Mouse (Mus musculus): Measurements from ENCODE around the gene Tnpo1. TPM values are rescaled to one million over a fixed set of nuclear protein-coding genes. Genes with fewer than 3 reads are reported as not detected.

Tnpo1 gene
- polyA plus RNA-seq, 1 experiment, result 253 TPM

DNA sequence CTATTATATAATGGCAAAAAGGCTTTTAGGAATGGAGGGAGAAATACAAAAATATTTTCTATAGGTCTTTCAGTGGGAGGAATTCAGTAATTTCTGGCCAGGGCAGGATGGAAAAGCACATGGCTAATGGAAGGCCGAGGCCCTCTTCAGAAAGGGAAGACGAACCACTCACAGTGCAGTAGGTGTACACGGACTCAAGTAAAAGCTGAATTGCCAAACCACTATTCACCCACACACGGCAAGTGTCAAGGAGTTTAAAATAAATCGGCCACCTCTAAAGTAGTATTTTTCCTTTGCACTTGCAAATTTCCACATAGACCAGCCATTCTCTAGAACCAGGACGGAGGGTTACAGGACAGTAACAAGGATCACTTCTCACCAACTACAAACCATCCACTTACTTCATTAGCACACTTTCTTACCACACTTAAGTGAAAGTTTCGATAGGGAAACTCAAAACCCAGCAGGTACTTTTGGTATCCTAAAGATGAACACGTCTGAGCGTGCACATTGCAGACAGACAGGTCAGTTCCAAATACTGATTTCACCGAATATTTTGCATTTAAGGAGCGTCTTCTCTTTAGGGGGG, 1.2 kb downstream of the Tnpo1 start:
- Histone ChIP-seq H3K4me1 (ENCODE audit: control insufficient read depth, insufficient read depth, low read length) (no peaks in the 10 kb centered on the region), H3K36me3 (ENCODE audit: control insufficient read depth, insufficient read depth, low read length, poor library complexity, severe bottlenecking) (no peaks in the 10 kb centered on the region), H3K27ac (ENCODE audit: insufficient read depth, low read length) (no peak overlapping the region), H3K4me3 (ENCODE audit: low read depth, low read length) (peak overlapping the region; percentile 98), H3K9ac (ENCODE audit: low read depth, poor library complexity, severe bottlenecking) (peak overlapping the region; percentile 93), H3K27me3 (ENCODE audit: control insufficient read depth, insufficient read depth, low read length, poor library complexity, severe bottlenecking) (no peaks in the 10 kb centered on the region), H3K9me3 (replicated peaks; ENCODE audit: control insufficient read depth, insufficient read depth, low read length, poor library complexity, severe bottlenecking) (no peaks in the 10 kb centered on the region; the same call in 1 of the 2 replicates)
- TF ChIP-seq EP300 (IDR thresholded peaks at IDR 0.05; ENCODE audit: insufficient read depth, low read depth, low read length) (no peak), POLR2A (IDR thresholded peaks at IDR 0.05; ENCODE audit: insufficient read depth, low read length) (no peak), CTCF (IDR thresholded peaks at IDR 0.05; ENCODE audit: low read depth, low read length) (no peak)

DNA sequence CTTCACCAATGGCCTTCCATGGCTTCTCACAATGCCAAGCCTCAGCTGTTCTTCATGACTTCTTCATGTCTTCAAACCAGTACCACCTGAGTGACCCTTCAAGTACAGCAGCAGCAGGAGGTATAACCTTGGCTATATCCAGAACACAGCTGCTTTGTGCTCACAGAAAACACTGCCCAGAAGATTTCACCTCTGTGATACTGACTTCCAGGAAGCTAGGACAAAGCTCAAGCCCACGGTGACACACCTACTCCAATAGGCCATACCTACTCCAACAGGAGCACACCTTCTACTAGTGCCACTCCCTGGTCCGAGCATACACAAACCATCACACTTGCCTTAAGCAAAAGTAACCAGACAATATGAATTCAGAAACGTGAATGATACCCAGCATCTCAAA, 3.4 kb downstream of the Tnpo1 start:
- Histone ChIP-seq H3K4me3 (ENCODE audit: low read depth, low read length) (no peak overlapping the region), H3K27me3 (ENCODE audit: control insufficient read depth, insufficient read depth, low read length, poor library complexity, severe bottlenecking) (no peaks in the 10 kb centered on the region), H3K9ac (ENCODE audit: low read depth, poor library complexity, severe bottlenecking) (no peak overlapping the region), H3K27ac (ENCODE audit: insufficient read depth, low read length) (no peak overlapping the region), H3K36me3 (ENCODE audit: control insufficient read depth, insufficient read depth, low read length, poor library complexity, severe bottlenecking) (no peaks in the 10 kb centered on the region), H3K4me1 (ENCODE audit: control insufficient read depth, insufficient read depth, low read length) (no peaks in the 10 kb centered on the region), H3K9me3 (replicated peaks; ENCODE audit: control insufficient read depth, insufficient read depth, low read length, poor library complexity, severe bottlenecking) (no peaks in the 10 kb centered on the region; the same call in 1 of the 2 replicates)
- TF ChIP-seq POLR2A (IDR thresholded peaks at IDR 0.05; ENCODE audit: insufficient read depth, low read length) (no peak), EP300 (IDR thresholded peaks at IDR 0.05; ENCODE audit: insufficient read depth, low read depth, low read length) (no peak)

DNA sequence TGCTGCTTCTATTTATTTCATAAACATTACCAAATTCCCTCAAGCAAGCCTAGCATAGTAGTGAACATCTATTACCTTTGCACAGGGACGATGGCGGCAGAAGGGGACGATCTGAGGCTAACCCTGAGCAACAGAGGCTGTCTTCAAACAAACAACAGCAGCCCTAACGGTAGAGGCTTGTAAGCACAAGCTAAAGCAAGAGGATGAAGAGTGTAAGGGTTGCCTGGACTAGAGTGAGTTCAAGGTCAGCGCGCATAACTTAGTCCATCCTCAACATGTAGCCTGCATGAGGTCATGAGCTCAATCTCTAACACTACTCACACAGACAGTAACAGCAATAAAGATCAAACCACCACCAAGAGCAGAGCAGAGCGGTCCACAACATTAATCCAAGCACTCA, 4.9 kb downstream of the Tnpo1 start:
- Histone ChIP-seq H3K36me3 (ENCODE audit: control insufficient read depth, insufficient read depth, low read length, poor library complexity, severe bottlenecking) (no peaks in the 10 kb centered on the region), H3K27me3 (ENCODE audit: control insufficient read depth, insufficient read depth, low read length, poor library complexity, severe bottlenecking) (no peaks in the 10 kb centered on the region), H3K9me3 (replicated peaks; ENCODE audit: control insufficient read depth, insufficient read depth, low read length, poor library complexity, severe bottlenecking) (no peaks in the 10 kb centered on the region; the same call in 1 of the 2 replicates), H3K4me3 (ENCODE audit: low read depth, low read length) (no peak overlapping the region), H3K4me1 (ENCODE audit: control insufficient read depth, insufficient read depth, low read length) (no peaks in the 10 kb centered on the region), H3K9ac (ENCODE audit: low read depth, poor library complexity, severe bottlenecking) (no peak overlapping the region), H3K27ac (ENCODE audit: insufficient read depth, low read length) (no peak overlapping the region)
- no peak for TF ChIP-seq EP300 (IDR thresholded peaks at IDR 0.05; ENCODE audit: insufficient read depth, low read depth, low read length)
- TF ChIP-seq CTCF (IDR thresholded peaks at IDR 0.05; ENCODE audit: low read depth, low read length), result no peak

DNA sequence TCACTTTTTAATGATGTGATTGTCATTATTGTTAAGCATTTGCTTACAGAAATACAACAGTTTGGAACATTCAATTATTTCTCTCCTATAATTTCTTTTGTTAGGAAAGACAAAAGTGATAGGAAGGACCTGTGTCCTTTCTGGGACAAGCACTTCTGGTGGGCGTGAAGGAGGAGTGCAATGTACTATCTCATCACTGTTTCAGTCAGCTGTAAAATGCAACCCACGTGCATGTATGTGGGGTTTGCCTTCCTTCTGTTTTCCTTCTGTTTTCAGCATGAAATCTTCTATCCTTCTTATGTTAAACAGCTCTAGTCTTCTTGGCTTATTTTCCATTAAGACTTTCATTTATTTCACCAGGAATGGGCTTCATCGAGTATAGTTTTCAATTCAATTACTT, 5.9 kb downstream of the Tnpo1 start:
- TF ChIP-seq POLR2A (IDR thresholded peaks at IDR 0.05; ENCODE audit: insufficient read depth, low read length) (no peak), EP300 (IDR thresholded peaks at IDR 0.05; ENCODE audit: insufficient read depth, low read depth, low read length) (no peak), CTCF (IDR thresholded peaks at IDR 0.05; ENCODE audit: low read depth, low read length) (no peak)
- Histone ChIP-seq H3K27ac (ENCODE audit: insufficient read depth, low read length) (no peak overlapping the region), H3K36me3 (ENCODE audit: control insufficient read depth, insufficient read depth, low read length, poor library complexity, severe bottlenecking) (no peaks in the 10 kb centered on the region), H3K9me3 (replicated peaks; ENCODE audit: control insufficient read depth, insufficient read depth, low read length, poor library complexity, severe bottlenecking) (no peaks in the 10 kb centered on the region; the same call in 1 of the 2 replicates), H3K27me3 (ENCODE audit: control insufficient read depth, insufficient read depth, low read length, poor library complexity, severe bottlenecking) (no peaks in the 10 kb centered on the region), H3K4me1 (ENCODE audit: control insufficient read depth, insufficient read depth, low read length) (no peaks in the 10 kb centered on the region), H3K4me3 (ENCODE audit: low read depth, low read length) (no peak overlapping the region), H3K9ac (ENCODE audit: low read depth, poor library complexity, severe bottlenecking) (no peak overlapping the region)

- no peak overlapping the region for H3K27ac ChIP-seq (ENCODE audit: insufficient read depth, low read length)
- no peaks in the 10 kb centered on the region for H3K4me1 ChIP-seq (ENCODE audit: control insufficient read depth, insufficient read depth, low read length)
- H3K27me3 ChIP-seq (ENCODE audit: control insufficient read depth, insufficient read depth, low read length, poor library complexity, severe bottlenecking), result no peaks in the 10 kb centered on the region
- TF ChIP-seq CTCF (IDR thresholded peaks at IDR 0.05; ENCODE audit: low read depth, low read length), result no peak
- TF ChIP-seq EP300 (IDR thresholded peaks at IDR 0.05; ENCODE audit: insufficient read depth, low read depth, low read length), result no peak
- no peak for TF ChIP-seq POLR2A (IDR thresholded peaks at IDR 0.05; ENCODE audit: insufficient read depth, low read length)
- H3K36me3 ChIP-seq (ENCODE audit: control insufficient read depth, insufficient read depth, low read length, poor library complexity, severe bottlenecking), result no peaks in the 10 kb centered on the region
- H3K4me3 ChIP-seq (ENCODE audit: low read depth, low read length), result no peak overlapping the region
- no peak overlapping the region for H3K9ac ChIP-seq (ENCODE audit: low read depth, poor library complexity, severe bottlenecking)
- H3K9me3 ChIP-seq (replicated peaks; ENCODE audit: control insufficient read depth, insufficient read depth, low read length, poor library complexity, severe bottlenecking), result no peaks in the 10 kb centered on the region; the same call in 1 of the 2 replicates
These were observed 6.5 kb downstream of the Tnpo1 start for GRCm38 (mm10) chr13:98919695-98920094.

- Histone ChIP-seq H3K4me1 (ENCODE audit: control insufficient read depth, insufficient read depth, low read length) (no peaks in the 10 kb centered on the region), H3K36me3 (ENCODE audit: control insufficient read depth, insufficient read depth, low read length, poor library complexity, severe bottlenecking) (no peaks in the 10 kb centered on the region), H3K4me3 (ENCODE audit: low read depth, low read length) (no peak overlapping the region), H3K9me3 (replicated peaks; ENCODE audit: control insufficient read depth, insufficient read depth, low read length, poor library complexity, severe bottlenecking) (no peaks in the 10 kb centered on the region; the same call in 1 of the 2 replicates), H3K9ac (ENCODE audit: low read depth, poor library complexity, severe bottlenecking) (no peak overlapping the region), H3K27me3 (ENCODE audit: control insufficient read depth, insufficient read depth, low read length, poor library complexity, severe bottlenecking) (no peaks in the 10 kb centered on the region), H3K27ac (ENCODE audit: insufficient read depth, low read length) (no peak overlapping the region)
- TF ChIP-seq POLR2A (IDR thresholded peaks at IDR 0.05; ENCODE audit: insufficient read depth, low read length) (no peak), EP300 (IDR thresholded peaks at IDR 0.05; ENCODE audit: insufficient read depth, low read depth, low read length) (no peak), CTCF (IDR thresholded peaks at IDR 0.05; ENCODE audit: low read depth, low read length) (no peak)
These were observed 8.3 kb downstream of the Tnpo1 start for GRCm38 (mm10) chr13:98917851-98918250.
